Mouse (Mus musculus) bone marrow, adult 2 months (tissue): ENCODE data around the gene Dclk1. TPM values are rescaled to one million over a fixed set of nuclear protein-coding genes. Genes with fewer than 3 reads are reported as not detected.
"Not testable (repeated sequence)": the region's sequence is repeated elsewhere in the genome, so short reads cannot be mapped to it uniquely, and the experiment has no call there.

Experiments used
- H3K27ac ChIP-seq: fragments of 200-500 bp; 2 replicates; pipeline ENCODE4 v1.5.1; 2012; ENCODE audit warnings: low read depth, mild to moderate bottlenecking, control low read depth, inconsistent platforms, low read length; ENCODE audit not compliant: control insufficient read depth, poor library complexity, insufficient read depth
- H3K4me1 ChIP-seq: fragments of 200-500 bp; 2 replicates; pipeline ENCODE4 v1.6.1; 2011; ENCODE audit warnings: low read length; ENCODE audit not compliant: control insufficient read depth, insufficient read depth
- H3K4me3 ChIP-seq: fragments of 200-500 bp; replicated peaks from 2 replicates; pipeline ENCODE3; 2011; ENCODE audit warnings: mild to moderate bottlenecking, low read depth, low read length, control low read depth; ENCODE audit not compliant: control insufficient read depth
- CTCF ChIP-seq: fragments of 200-500 bp; IDR thresholded peaks from 2 replicates; pipeline ENCODE4 v1.5.1; 2011; ENCODE audit warnings: low read length, control low read depth; ENCODE audit not compliant: control insufficient read depth, insufficient read depth
- POLR2A ChIP-seq: fragments of 200-500 bp; IDR thresholded peaks from 2 replicates; pipeline ENCODE4 v1.6.1; 2011; ENCODE audit warnings: low read depth, mild to moderate bottlenecking, control low read depth, low read length, borderline replicate concordance; ENCODE audit not compliant: control insufficient read depth
- WGBS: fragments of 180-500 bp; shearing (Covaris S2); methylation state at CpG from one replicate; pipeline ENCODE4 v1.1.7; 2018; 5-methylcytosine and 5-hydroxymethylcytosine counted together
- polyA plus RNA-seq: library from polyadenylated mRNA; stranded (reverse); fragments of >200 nt; gene quantifications from 2 replicates; pipeline ENCODE4 v1.2.4, GENCODE M21; 2011; ENCODE audit warnings: low replicate concordance; ENCODE audit not compliant: missing spikeins, insufficient read depth, insufficient read length

Gene Dclk1
- polyA plus RNA-seq, result 1.5 and 4.4 TPM in 2 replicates

DNA sequence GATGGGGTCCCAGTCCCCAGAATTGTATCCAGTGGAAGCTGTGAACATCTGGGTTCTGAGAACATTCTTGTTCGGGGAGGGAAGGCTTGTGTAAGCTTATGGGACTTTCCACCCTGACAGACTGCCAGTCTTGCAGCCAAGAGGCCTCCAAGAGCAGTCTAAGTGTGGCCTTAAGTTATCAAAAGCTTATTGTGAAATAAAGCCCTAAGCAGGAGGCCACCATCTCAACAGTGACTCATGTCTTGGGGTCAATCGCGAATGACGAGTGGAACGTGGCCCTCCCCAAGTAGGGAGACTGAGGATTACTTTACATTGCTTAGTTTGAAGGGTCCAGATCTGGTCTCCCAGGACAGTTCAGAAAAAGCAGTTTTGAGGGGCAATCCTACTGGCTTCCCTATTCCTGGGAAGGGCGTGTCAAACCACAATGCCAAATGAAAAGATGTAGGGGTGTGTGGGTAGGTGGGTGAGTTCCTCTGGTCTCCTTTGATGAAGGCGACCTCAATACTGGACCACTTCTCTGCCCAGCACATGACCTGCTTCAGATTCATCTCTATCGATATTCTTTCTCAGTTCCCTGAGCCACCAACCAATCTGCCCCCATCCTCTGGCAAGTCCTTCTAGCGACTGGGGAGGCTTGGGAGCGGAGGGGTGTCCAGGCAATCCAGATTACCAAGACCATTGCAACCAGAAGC is at the start of gene Dclk1:
TSS of gene Dclk1 (plus strand) at position 635 of the 692 bp plus-strand sequence.
- 41% methylated on average over 10 of the region's 10 CpGs for WGBS
- H3K27ac ChIP-seq, result no peak within 1 kb of the TSS; the same call in 1 of the 2 replicates
- no peak within 1 kb of the TSS for H3K4me3 ChIP-seq
- no peaks in the 10 kb centered on the region for H3K4me1 ChIP-seq
- TF ChIP-seq CTCF (no peak), POLR2A (no peak)

DNA sequence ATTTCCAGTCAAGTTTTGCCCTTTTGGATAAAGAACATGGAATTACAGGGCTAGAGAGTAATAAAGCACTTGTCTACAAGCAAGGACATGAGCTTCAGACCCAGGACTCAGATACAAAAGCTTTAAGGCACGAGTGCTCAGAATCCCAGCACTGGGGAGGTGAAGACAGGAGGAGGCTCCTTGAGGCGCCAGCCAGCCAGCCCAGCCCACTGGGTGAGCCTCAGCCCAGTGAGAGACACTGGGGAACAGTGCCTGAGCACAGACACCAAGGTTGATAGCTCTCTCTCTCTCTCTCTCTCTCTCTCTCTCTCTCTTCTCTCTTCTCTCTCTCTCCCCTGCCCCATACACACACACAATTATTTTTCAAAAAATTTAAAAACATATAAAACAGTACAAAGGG is 48.8 kb upstream of the Dclk1 start:
- H3K4me3 ChIP-seq, result no peak overlapping the region
- no peak for TF ChIP-seq POLR2A
- no peak for TF ChIP-seq CTCF
- no peak overlapping the region for H3K27ac ChIP-seq
- no peaks in the 10 kb centered on the region for H3K4me1 ChIP-seq
- 45% methylated on average over 2 of the region's 2 CpGs for WGBS

DNA sequence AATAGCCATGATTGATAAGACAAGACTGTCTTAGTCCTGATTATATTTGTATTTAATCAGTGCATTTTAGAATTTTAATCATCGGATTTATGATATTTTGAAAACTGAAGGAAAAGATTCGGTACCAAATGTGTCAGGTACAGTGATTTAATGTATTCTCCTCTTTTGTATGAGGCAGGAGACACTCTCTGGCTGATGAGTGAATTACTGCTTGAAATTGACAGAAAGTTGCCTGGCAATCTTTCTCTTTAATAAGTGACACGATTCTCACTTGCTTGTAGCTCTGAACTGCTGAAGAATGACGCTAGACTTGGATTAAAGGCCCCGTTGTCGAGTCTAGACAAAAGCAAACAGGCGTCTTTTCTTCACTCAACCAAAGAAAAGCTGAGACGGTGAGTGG is 47.4 kb upstream of the Dclk1 start:
- Histone ChIP-seq H3K4me1 (no peaks in the 10 kb centered on the region), H3K4me3 (no peak overlapping the region), H3K27ac (no peak overlapping the region)
- WGBS, result 74% methylated on average over 8 of the region's 8 CpGs
- TF ChIP-seq CTCF, result no peak
- no peak for TF ChIP-seq POLR2A

DNA sequence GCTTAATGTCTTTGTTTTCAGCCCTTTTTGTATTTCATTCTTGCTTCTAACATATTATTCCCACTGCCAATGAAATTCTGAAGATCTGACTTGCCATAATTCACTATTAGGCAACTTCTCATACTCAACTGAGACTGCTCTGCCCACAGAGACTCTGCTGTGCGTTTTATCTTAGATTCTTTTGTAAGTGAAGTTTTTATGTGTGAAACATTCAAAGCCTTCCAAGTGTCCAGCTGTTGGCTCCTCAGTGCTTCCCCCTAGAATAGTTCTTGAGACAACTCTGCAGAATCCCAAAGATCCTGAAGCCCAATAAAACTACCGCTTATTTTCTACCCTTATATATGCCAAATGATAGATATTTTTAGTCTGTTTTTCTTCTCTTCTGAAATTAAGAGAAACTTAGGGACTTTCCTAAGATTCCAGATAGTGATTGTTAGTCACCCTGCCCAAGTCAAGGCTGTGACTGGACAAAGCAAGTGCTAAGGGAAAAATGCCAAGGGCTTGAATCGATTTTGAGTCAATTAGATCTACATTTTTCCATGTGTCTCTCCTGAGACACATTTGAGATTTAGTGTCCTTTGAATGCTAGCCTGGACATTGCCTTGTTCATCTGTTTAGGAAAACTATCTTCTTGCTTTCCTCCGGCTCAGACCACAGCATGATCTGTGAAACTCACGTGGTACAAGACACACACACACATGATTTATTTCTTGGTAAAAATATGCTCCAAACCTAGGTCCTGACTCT is 46.4 kb upstream of the Dclk1 start:
- H3K4me3 ChIP-seq, result no peak overlapping the region
- 74% methylated on average over 5 of the region's 5 CpGs for WGBS

DNA sequence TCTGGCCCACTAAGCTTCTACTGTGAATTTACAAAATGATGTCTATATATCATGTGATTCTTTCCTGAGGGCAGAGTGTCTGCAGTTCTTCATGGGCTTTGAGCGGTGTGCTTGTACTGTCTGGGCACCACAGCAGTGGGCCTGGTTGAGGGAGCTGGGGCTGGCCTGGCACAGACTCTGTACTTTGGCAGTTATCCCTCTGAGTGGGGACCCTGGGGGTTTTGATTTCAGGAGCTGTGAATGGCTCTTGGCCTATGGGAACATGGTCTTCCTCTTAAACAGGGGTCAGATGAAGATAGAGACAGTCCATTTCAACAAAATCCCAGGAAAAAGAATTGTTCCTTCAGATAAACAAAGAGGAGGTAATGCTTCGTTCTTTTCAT is 45.8 kb upstream of the Dclk1 start:
- WGBS, result 83% methylated on average over 2 of the region's 2 CpGs
- no peak for TF ChIP-seq CTCF
- TF ChIP-seq POLR2A, result no peak
- no peak overlapping the region for H3K4me3 ChIP-seq
- H3K4me1 ChIP-seq, result no peaks in the 10 kb centered on the region
- no peak overlapping the region for H3K27ac ChIP-seq

More for the DNA sequence above, 46.4 kb upstream of the Dclk1 start:
- Histone ChIP-seq H3K4me1 (no peaks in the 10 kb centered on the region), H3K27ac (no peak overlapping the region)
- no peak for TF ChIP-seq CTCF
- no peak for TF ChIP-seq POLR2A

DNA sequence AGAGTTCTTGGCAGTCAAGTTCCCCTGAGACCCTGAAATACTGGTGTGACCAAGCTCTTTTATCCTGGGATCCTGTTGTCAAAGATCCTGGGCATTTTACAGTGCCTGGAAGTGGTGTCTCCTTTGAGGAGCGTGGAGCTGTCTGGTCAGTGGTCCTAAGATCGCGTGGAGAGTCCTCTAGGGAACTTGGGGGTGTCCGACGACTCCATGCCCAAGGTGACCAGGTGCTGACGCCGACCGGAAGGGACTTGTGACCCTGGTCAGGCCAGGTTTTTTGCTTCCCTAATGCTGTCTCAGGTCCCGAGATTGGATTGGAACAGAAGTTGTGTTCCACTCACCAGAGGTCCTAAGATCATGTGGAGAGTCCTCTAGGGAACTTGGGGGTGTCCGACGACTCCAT is 38.5 kb upstream of the Dclk1 start:
- H3K27ac ChIP-seq, H3K4me1 ChIP-seq: not testable (repeated sequence)
- 83% methylated on average over 11 of the region's 11 CpGs for WGBS

DNA sequence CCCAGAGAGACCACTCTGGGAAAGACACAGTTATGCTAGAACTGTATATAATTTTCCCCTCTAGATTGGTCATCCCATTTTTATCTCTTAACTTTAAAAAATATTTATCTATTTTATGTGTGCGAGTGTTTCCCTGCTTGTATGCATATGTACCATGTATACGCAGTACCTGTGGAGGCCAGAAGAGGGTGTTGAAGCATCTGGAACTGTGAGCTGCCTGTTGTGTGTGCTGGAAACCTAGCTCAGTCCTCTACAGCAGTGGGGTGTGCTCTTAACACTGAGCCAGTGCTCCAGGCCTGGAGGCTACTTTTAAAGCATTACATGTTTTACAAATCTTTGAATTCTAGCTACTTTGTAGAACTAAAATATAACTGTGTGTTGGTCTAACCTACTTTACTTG is 35.8 kb upstream of the Dclk1 start:
- H3K4me3 ChIP-seq, result no peak overlapping the region
- H3K27ac ChIP-seq, result no peak overlapping the region
- H3K4me1 ChIP-seq, result no peaks in the 10 kb centered on the region; the same call in 1 of the 2 replicates
- TF ChIP-seq CTCF (no peak), POLR2A (no peak)
- WGBS, result 80% methylated on average over 2 of the region's 2 CpGs

More for the DNA sequence above, 38.5 kb upstream of the Dclk1 start:
- not testable (repeated sequence) for H3K4me3 ChIP-seq

DNA sequence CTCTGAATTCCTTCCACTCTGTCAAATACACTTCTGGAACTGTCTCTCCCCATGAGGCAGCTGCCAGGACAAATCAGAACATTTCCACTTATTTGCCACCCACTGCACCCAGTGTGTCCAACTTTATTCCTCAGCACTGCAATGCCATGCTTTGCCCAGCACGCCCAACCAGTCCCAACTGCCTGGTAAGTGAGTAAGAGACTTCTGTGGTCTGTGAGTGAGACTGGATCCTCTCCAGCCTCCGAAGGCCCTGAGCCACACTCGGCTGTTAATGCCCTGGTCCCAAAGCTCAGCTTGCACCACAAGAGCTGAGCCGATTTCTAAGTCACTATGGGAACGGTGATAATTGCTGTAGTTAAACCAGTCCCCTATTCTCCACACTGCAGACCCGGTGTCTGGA is 34.5 kb upstream of the Dclk1 start:
- no peak for TF ChIP-seq CTCF
- no peak for TF ChIP-seq POLR2A
- Histone ChIP-seq H3K27ac (no peak overlapping the region), H3K4me3 (no peak overlapping the region), H3K4me1 (no peaks in the 10 kb centered on the region; the same call in 1 of the 2 replicates)
- WGBS, result 73% methylated on average over 6 of the region's 6 CpGs
